15 mouse cellular contexts compared by ENCODE assay signal in genomic region chr12:86808856-86809255, GRCm38 (mm10).
DNase-seq lines count a peak whose midpoint lies in the region; ATAC-seq and TF ChIP-seq lines count a peak whose summit lies in the region.
"Had no signal": no experiment of that assay in that cellular context is flagged by ENCODE, and none has a peak within 500 bp of the region (broad histone marks: within the 10 kb centered on the region; RNA-seq: fewer than 3 reads in every experiment).

No protein-coding gene starts in this region.

- H3K27me3 ChIP-seq in hindbrain, embryonic 10.5 days (ENCODE audit: insufficient read depth, poor library complexity, severe bottlenecking) = peaks cover 44% of the 10 kb centered on the region
- peaks cover 2% of the 10 kb centered on the region; the same call in 1 of the 2 replicates for H3K27me3 ChIP-seq in hindbrain, embryonic 11.5 days (ENCODE audit: control insufficient read depth, insufficient read depth, low read length)
- no peaks in the 10 kb centered on the region for H3K27me3 ChIP-seq in embryonic facial prominence, embryonic 13.5 days
- H3K27me3 ChIP-seq in hindbrain, postnatal 0 days (ENCODE audit: insufficient read depth, low read length) = no peaks in the 10 kb centered on the region
- H3K27me3 ChIP-seq in neural tube, embryonic 14.5 days (ENCODE audit: control insufficient read depth, insufficient read depth, low read length) = no peaks in the 10 kb centered on the region
- H3K27me3 ChIP-seq in cerebellum, adult 2 months (ENCODE audit: control insufficient read depth, insufficient read depth, low read length) = no peaks in the 10 kb centered on the region
- H3K27me3 ChIP-seq in kidney, embryonic 15.5 days = no peaks in the 10 kb centered on the region
- H3K27me3 ChIP-seq: lung, embryonic 15.5 days had no signal

- WGBS in hindbrain, embryonic 10.5 days = 72% methylated on average over 4 of the region's 4 CpGs
- 71% methylated on average over 4 of the region's 4 CpGs for WGBS in hindbrain, embryonic 11.5 days
- 71% methylated on average over 4 of the region's 4 CpGs for WGBS in embryonic facial prominence, embryonic 13.5 days
- WGBS in hindbrain, postnatal 0 days = 53% methylated on average over 4 of the region's 4 CpGs
- 63% methylated on average over 4 of the region's 4 CpGs for WGBS in neural tube, embryonic 14.5 days
- 45% methylated on average over 4 of the region's 4 CpGs for WGBS in cerebellum, adult 2 months
- WGBS in kidney, embryonic 15.5 days = 87% methylated on average over 4 of the region's 4 CpGs

- H3K9ac ChIP-seq in hindbrain, embryonic 11.5 days (ENCODE audit: low read depth, low read length) = no peak overlapping the region
- no peak overlapping the region for H3K9ac ChIP-seq in embryonic facial prominence, embryonic 13.5 days
- H3K9ac ChIP-seq in hindbrain, postnatal 0 days (replicated peaks; ENCODE audit: low read length) = no peak overlapping the region
- no peak overlapping the region; the same call in 1 of the 2 replicates for H3K9ac ChIP-seq in neural tube, embryonic 14.5 days (replicated peaks; ENCODE audit: low read depth, low read length)
- H3K9ac ChIP-seq in kidney, embryonic 15.5 days = no peak overlapping the region
- H3K9ac ChIP-seq: lung, embryonic 15.5 days had no signal

- no peak for TF ChIP-seq CTCF in hindbrain, postnatal 0 days (IDR thresholded peaks at IDR 0.05; ENCODE audit: low read depth)
- TF ChIP-seq CTCF in cerebellum, adult 2 months (IDR thresholded peaks at IDR 0.05; ENCODE audit: borderline replicate concordance, insufficient read depth, low read depth, low read length) = no peak

- H3K9me3 ChIP-seq in hindbrain, embryonic 10.5 days = no peaks in the 10 kb centered on the region
- no peaks in the 10 kb centered on the region for H3K9me3 ChIP-seq in hindbrain, embryonic 11.5 days (ENCODE audit: control insufficient read depth, low read length)
- no peaks in the 10 kb centered on the region for H3K9me3 ChIP-seq in embryonic facial prominence, embryonic 13.5 days
- no peaks in the 10 kb centered on the region for H3K9me3 ChIP-seq in hindbrain, postnatal 0 days (ENCODE audit: low read length)
- no peaks in the 10 kb centered on the region for H3K9me3 ChIP-seq in neural tube, embryonic 14.5 days (ENCODE audit: control insufficient read depth, low read length)
- no peaks in the 10 kb centered on the region for H3K9me3 ChIP-seq in kidney, embryonic 15.5 days (replicated peaks)
- H3K9me3 ChIP-seq: lung, embryonic 15.5 days had no signal

- H3K36me3 ChIP-seq in hindbrain, embryonic 10.5 days = no peaks in the 10 kb centered on the region
- H3K36me3 ChIP-seq in hindbrain, embryonic 11.5 days (ENCODE audit: control insufficient read depth, insufficient read depth, low read length) = no peaks in the 10 kb centered on the region
- H3K36me3 ChIP-seq in embryonic facial prominence, embryonic 13.5 days = no peaks in the 10 kb centered on the region
- H3K36me3 ChIP-seq in hindbrain, postnatal 0 days (ENCODE audit: insufficient read depth, low read length) = no peaks in the 10 kb centered on the region
- no peaks in the 10 kb centered on the region for H3K36me3 ChIP-seq in neural tube, embryonic 14.5 days (ENCODE audit: control insufficient read depth, insufficient read depth, low read length)
- H3K36me3 ChIP-seq in kidney, embryonic 15.5 days = no peaks in the 10 kb centered on the region
- H3K36me3 ChIP-seq: lung, embryonic 15.5 days had no signal

- peak overlapping the region; percentile 88 for H3K27ac ChIP-seq in hindbrain, embryonic 10.5 days
- H3K27ac ChIP-seq in hindbrain, embryonic 11.5 days (ENCODE audit: low read depth, low read length) = no peak overlapping the region
- H3K27ac ChIP-seq in embryonic facial prominence, embryonic 13.5 days = 0 out of 2 replicates have a peak overlapping the region, but pooled peaks have one; percentile 8
- peak overlapping the region; percentile 85 for H3K27ac ChIP-seq in hindbrain, postnatal 0 days
- H3K27ac ChIP-seq in neural tube, embryonic 14.5 days (ENCODE audit: low read depth, low read length) = peak overlapping the region; percentile 93
- no peak overlapping the region for H3K27ac ChIP-seq in cerebellum, adult 2 months (ENCODE audit: insufficient read depth, low read length)
- H3K27ac ChIP-seq in kidney, embryonic 15.5 days = no peak overlapping the region
- H3K27ac ChIP-seq: heart, adult 2 months; lung, embryonic 15.5 days had no signal

- no peak overlapping the region for H3K4me3 ChIP-seq in hindbrain, embryonic 10.5 days
- H3K4me3 ChIP-seq in hindbrain, embryonic 11.5 days (ENCODE audit: low read depth, low read length) = no peak overlapping the region
- H3K4me3 ChIP-seq in embryonic facial prominence, embryonic 13.5 days = no peak overlapping the region
- H3K4me3 ChIP-seq in hindbrain, postnatal 0 days (ENCODE audit: low read length) = no peak overlapping the region
- H3K4me3 ChIP-seq in neural tube, embryonic 14.5 days (ENCODE audit: low read depth, low read length) = no peak overlapping the region
- H3K4me3 ChIP-seq in cerebellum, adult 2 months (replicated peaks; ENCODE audit: insufficient read depth, low read depth, low read length) = no peak overlapping the region
- H3K4me3 ChIP-seq in kidney, embryonic 15.5 days (replicated peaks) = no peak overlapping the region
- H3K4me3 ChIP-seq: heart, adult 2 months; lung, embryonic 15.5 days; myocyte had no signal

- no peak for ATAC-seq in hindbrain, embryonic 11.5 days (ENCODE audit: low FRiP score)
- no peak for ATAC-seq in embryonic facial prominence, embryonic 13.5 days (ENCODE audit: insufficient number of reproducible peaks, insufficient read depth, low FRiP score, low TSS enrichment, low read depth)
- ATAC-seq in hindbrain, postnatal 0 days = no peak
- no peak for ATAC-seq in neural tube, embryonic 14.5 days (ENCODE audit: low read depth)
- ATAC-seq in kidney, embryonic 15.5 days (replicated peaks; ENCODE audit: low FRiP score) = no peak
- ATAC-seq: inflammation-experienced regulatory T-cells, adult 6 months had no signal

- TF ChIP-seq POLR2A in cerebellum, adult 2 months (IDR thresholded peaks at IDR 0.05; ENCODE audit: borderline replicate concordance, insufficient read depth, low read length) = no peak

- peaks cover 85% of the 10 kb centered on the region for H3K4me1 ChIP-seq in hindbrain, embryonic 10.5 days (replicated peaks)
- peaks cover 19% of the 10 kb centered on the region for H3K4me1 ChIP-seq in hindbrain, embryonic 11.5 days (replicated peaks; ENCODE audit: control insufficient read depth, insufficient read depth, low read length)
- peaks cover 76% of the 10 kb centered on the region for H3K4me1 ChIP-seq in embryonic facial prominence, embryonic 13.5 days
- H3K4me1 ChIP-seq in hindbrain, postnatal 0 days (ENCODE audit: insufficient read depth, low read length) = peaks cover 50% of the 10 kb centered on the region
- H3K4me1 ChIP-seq in neural tube, embryonic 14.5 days (ENCODE audit: control insufficient read depth, insufficient read depth, low read length) = peaks cover 39% of the 10 kb centered on the region
- H3K4me1 ChIP-seq in cerebellum, adult 2 months (ENCODE audit: control insufficient read depth, insufficient read depth, low read length) = peaks cover 50% of the 10 kb centered on the region
- H3K4me1 ChIP-seq in kidney, embryonic 15.5 days = peaks cover 54% of the 10 kb centered on the region

- H3K4me2 ChIP-seq in hindbrain, embryonic 11.5 days (replicated peaks; ENCODE audit: low read depth, low read length) = no peak overlapping the region
- H3K4me2 ChIP-seq in embryonic facial prominence, embryonic 13.5 days = no peak overlapping the region
- no peak overlapping the region for H3K4me2 ChIP-seq in hindbrain, postnatal 0 days (ENCODE audit: low read depth, low read length)
- no peak overlapping the region for H3K4me2 ChIP-seq in neural tube, embryonic 14.5 days (ENCODE audit: low read depth, low read length)
- H3K4me2 ChIP-seq in kidney, embryonic 15.5 days = no peak overlapping the region
- H3K4me2 ChIP-seq: lung, embryonic 15.5 days had no signal

- no peak for DNase-seq in hindbrain, embryonic 10.5 days (ENCODE audit: low spot score)
- DNase-seq in hindbrain, embryonic 11.5 days (ENCODE audit: low spot score) = no peak
- DNase-seq in hindbrain, postnatal 0 days (ENCODE audit: low spot score) = no peak
- no peak for DNase-seq in urinary bladder, adult 2 months (ENCODE audit: low spot score)
- DNase-seq in cerebellum, adult 2 months = no peak
- DNase-seq: heart, adult 2 months; kidney, postnatal 4 days; right cerebral cortex, adult 18-20 months; thymus, postnatal 25 days had no signal

Comparison
In these comparisons a context has a peak if more than half of its experiments do, and no peak if none do; other contexts are left out.
1. H3K27ac ChIP-seq: peak in hindbrain, embryonic 10.5 days (single experiment), embryonic facial prominence, embryonic 13.5 days (single experiment), hindbrain, postnatal 0 days (single experiment) and neural tube, embryonic 14.5 days (single experiment); none in hindbrain, embryonic 11.5 days (single experiment), cerebellum, adult 2 months (single experiment) and kidney, embryonic 15.5 days (single experiment).